Mouse (Mus musculus): Measurements from ENCODE around the gene Prdm12.
"Not testable (repeated sequence)": the region's sequence is repeated elsewhere in the genome, so short reads cannot be mapped to it uniquely, and the experiment has no call there.

Gene Prdm12

GRCm38 (mm10) chr2:31641929-31642328 is 2.1 kb downstream of the Prdm12 start:
- no peak for DNase-seq (ENCODE audit: low read depth, low spot score)

GRCm38 (mm10) chr2:31653971-31654853 is 14.4 kb downstream of the Prdm12 start:
- peak; percentile 90 for DNase-seq (ENCODE audit: low read depth, low spot score)

GRCm38 (mm10) chr2:31654854-31655559 is 15.2 kb downstream of the Prdm12 start:
- DNase-seq (ENCODE audit: low read depth, low spot score): peak; percentile 73

- DNase-seq (ENCODE audit: low read depth, low spot score): no peak
Measured at GRCm38 (mm10) chr2:31656374-31656773, 16.5 kb downstream of the Prdm12 start.

- DNase-seq (ENCODE audit: low read depth, low spot score): no peak
Measured at GRCm38 (mm10) chr2:31662939-31663803, 23.3 kb downstream of the Prdm12 start.

GRCm38 (mm10) chr2:31663804-31664180 is 24.0 kb downstream of the Prdm12 start:
- no peak for DNase-seq (ENCODE audit: low read depth, low spot score)

- no peak for DNase-seq (ENCODE audit: low read depth, low spot score)
Measured at GRCm38 (mm10) chr2:31667332-31667731, 27.5 kb downstream of the Prdm12 start.

- peak; percentile 98 for DNase-seq (ENCODE audit: low read depth, low spot score)
Measured at GRCm38 (mm10) chr2:31670551-31671035, 30.8 kb downstream of the Prdm12 start, which contains the start of gene Exosc2. Exosc2 (plus strand) TSS chr2:31670715.

GRCm38 (mm10) chr2:31678641-31679040 is 38.8 kb downstream of the Prdm12 start:
- no peak for DNase-seq (ENCODE audit: low read depth, low spot score)

- not testable (repeated sequence) for DNase-seq (ENCODE audit: low read depth, low spot score)
Measured at GRCm38 (mm10) chr2:31681051-31681707, 41.3 kb downstream of the Prdm12 start.

- no peak for DNase-seq (ENCODE audit: low read depth, low spot score)
Measured at GRCm38 (mm10) chr2:31681731-31682235, 41.9 kb downstream of the Prdm12 start.

GRCm38 (mm10) chr2:31683666-31684065 is 43.8 kb downstream of the Prdm12 start:
- peak; percentile 86 for DNase-seq (ENCODE audit: low read depth, low spot score)

GRCm38 (mm10) chr2:31688074-31688925 is 48.5 kb downstream of the Prdm12 start, which contains the start of gene Abl1:
Abl1 (plus strand) TSS chr2:31688376.
- peak; percentile 99 for DNase-seq (ENCODE audit: low read depth, low spot score)

- DNase-seq (ENCODE audit: low read depth, low spot score): peak; percentile 29
Measured at GRCm38 (mm10) chr2:31689045-31689444, 49.2 kb downstream of the Prdm12 start.

GRCm38 (mm10) chr2:31690063-31690462 is 50.2 kb downstream of the Prdm12 start:
- DNase-seq (ENCODE audit: low read depth, low spot score): no peak

GRCm38 (mm10) chr2:31698209-31698608 is 58.4 kb downstream of the Prdm12 start:
- no peak for DNase-seq (ENCODE audit: low read depth, low spot score)

- peak; percentile 22 for DNase-seq (ENCODE audit: low read depth, low spot score)
Measured at GRCm38 (mm10) chr2:31700545-31701446, 61.0 kb downstream of the Prdm12 start.

- no peak for DNase-seq (ENCODE audit: low read depth, low spot score)
Measured at GRCm38 (mm10) chr2:31703226-31703625, 63.4 kb downstream of the Prdm12 start.
